Mouse (Mus musculus): ENCODE measurements around the gene Col7a1.

Gene Col7a1

DNA sequence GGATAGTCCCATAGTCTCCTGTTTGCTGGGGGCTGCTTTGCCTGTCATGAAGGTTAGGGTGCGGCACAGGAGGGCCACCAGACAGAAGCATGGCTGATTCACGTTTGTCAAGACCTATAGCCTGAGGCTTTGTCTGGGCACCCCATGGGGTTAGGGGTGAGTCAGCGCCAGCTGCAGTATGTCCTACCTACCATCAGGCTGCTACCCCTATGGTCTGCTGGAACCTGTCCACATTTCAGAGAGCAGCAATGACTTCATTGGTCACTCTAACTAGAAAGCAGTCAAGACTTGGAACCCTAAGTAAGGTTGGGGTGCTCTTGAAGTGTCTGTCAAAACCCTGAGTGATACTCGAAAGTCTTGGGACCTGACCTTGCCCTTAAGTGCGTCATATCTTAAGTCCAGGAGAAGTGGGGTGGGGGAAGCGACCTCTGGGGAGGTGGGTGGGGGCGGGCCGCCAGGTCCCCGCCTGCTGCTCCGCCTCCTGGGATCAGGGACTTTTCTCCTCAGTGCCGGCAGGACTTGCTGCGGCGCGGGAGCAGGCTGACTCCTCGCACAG, at the start of gene Col7a1:
Gene Col7a1 (plus strand): TSS at position 506 of the 556 bp plus-strand sequence.
- DNase-seq (ENCODE audit: low read depth, low spot score): peak; percentile 75

DNA sequence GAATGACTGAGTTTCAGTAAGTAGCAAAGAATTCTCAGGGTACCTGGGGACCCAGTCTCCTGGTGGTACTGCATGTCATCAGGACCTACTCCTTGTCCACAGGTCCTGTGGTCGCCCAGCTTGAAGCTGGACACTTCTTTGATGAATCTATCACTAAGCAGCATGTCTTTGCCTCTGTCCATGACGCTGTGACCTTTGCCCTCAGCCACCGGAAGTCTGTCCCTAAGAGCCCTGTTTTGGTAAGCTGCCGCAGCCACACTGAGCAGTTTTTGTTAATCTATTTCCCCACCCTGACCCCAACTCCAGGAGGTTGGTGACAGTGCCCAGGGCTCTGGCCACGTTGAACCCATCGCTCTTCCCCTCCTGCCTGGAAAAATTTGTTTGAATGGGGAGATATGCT, 41.1 kb upstream of the Col7a1 start:
- DNase-seq (ENCODE audit: low read depth, low spot score): no peak

DNA sequence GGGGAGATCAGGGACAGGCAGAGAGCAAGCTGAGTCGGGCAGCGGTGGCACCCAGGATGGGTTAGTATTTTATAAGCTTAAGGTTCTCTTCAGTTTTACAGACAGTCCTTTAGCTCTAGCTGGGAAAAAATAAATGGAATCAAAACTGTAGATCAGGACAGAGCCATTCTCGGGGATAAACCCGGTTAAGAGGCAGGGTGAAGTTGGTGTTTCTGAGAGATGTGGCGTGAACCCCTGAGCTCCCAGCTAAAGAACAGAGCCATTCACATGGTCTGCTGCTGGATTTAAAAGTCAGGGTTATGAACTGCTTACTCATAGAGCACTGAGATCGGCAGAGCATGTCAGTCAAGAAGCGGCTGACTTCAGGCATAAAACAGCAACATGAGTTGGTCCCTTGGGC, 40.2 kb upstream of the Col7a1 start:
- no peak for DNase-seq (ENCODE audit: low read depth, low spot score)

DNA sequence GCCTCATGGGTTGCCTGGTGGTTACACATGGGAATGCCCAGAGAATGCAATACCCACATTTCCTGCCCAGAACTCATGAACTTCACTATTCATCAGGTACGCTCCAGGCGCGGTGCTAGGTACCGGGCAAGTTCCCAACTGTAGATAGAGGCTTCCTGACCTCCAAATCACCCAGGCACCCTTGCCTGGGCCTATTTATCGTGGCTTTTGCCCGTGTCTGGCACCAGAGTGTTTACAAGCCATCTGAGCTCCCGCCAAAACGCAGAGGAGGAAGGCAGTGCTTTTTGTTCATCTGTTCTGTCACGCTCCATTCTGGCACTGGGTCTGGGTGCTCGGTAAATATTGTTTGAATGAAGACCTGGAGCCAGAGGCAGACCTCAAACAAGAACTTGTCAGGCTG, 39.8 kb upstream of the Col7a1 start:
- no peak for DNase-seq (ENCODE audit: low read depth, low spot score)

DNA sequence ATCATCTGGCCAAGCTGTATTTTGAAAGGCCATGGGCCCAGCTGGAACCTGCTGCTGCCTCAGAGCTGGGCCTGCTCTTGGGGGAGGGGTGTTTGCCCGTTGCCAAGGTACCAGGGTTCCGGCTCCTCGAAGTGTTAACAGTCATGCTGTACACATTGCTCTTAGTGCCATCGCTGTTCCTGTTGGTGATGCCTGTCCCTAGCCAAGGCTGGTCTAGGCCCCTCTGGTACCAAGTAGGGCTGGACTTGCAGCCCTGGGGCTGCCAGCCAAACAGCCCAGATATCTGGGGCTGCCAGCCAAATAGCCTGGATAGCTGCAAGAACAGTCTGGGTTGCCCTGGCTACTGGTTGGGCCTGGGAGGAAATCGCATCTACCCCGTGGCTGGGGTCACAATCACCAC, 38.9 kb upstream of the Col7a1 start, which contains the start of gene Tmem89:
Gene Tmem89 (plus strand): TSS at position 129 of the 400 bp plus-strand sequence.
- no peak for DNase-seq (ENCODE audit: low read depth, low spot score)

DNA sequence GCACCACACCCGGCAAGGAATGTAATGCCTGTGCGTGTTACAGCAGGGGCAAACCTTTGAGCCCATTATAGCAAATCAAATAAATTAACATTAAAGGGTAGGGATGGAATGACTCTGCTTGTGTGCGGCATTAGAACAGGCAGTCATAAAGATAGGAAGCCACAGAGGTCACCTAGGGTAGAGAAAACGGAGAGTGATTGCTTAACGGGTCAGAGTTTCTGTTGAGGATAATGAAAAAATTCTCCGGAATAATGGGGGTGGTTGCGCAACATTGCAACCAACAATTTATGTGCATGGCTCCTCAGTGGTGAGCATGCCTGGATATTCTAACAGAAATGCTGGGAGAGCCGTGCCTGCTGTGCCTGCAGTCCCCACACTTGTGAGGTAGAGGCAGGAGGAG, 27.5 kb upstream of the Col7a1 start:
- DNase-seq (ENCODE audit: low read depth, low spot score): no peak

DNA sequence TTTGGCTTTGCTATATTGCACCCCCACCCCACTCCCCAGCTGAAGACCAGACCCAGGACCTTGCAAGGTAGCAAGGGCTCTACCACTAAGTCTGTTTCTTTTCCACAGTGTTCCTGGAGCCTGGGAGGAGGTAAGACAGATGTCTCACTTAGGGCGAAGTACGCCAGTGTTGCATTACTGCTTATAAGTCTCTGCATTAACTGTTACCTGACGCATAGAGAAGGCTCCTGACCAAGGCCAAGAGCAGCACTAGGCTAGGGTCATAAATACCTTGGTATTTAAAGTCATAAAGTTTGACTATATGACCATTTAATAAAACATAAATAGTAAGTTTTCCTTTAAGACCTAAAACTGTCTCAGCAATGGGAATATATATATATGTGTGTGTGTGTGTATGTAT, 25.0 kb upstream of the Col7a1 start:
- no peak for DNase-seq (ENCODE audit: low read depth, low spot score)

DNA sequence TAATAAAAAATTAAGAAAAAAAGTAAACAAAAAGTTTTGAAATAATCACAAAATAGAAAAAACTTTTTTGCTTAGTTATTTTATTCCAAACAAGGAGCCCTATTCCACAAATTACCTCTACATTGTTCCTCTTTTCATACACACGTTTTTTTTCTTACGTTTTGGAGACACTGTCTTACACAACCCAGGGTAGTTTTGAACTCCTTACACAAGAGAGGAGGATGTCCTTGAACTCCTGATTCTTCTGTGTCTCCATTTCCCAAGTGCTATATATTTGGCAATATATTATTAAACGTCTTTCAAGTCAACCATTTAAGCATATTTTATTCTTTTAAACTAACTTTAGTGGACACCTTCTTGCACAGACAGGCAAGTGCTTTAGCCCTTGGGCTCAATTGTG, 17.4 kb upstream of the Col7a1 start:
- no peak for DNase-seq (ENCODE audit: low read depth, low spot score)

DNA sequence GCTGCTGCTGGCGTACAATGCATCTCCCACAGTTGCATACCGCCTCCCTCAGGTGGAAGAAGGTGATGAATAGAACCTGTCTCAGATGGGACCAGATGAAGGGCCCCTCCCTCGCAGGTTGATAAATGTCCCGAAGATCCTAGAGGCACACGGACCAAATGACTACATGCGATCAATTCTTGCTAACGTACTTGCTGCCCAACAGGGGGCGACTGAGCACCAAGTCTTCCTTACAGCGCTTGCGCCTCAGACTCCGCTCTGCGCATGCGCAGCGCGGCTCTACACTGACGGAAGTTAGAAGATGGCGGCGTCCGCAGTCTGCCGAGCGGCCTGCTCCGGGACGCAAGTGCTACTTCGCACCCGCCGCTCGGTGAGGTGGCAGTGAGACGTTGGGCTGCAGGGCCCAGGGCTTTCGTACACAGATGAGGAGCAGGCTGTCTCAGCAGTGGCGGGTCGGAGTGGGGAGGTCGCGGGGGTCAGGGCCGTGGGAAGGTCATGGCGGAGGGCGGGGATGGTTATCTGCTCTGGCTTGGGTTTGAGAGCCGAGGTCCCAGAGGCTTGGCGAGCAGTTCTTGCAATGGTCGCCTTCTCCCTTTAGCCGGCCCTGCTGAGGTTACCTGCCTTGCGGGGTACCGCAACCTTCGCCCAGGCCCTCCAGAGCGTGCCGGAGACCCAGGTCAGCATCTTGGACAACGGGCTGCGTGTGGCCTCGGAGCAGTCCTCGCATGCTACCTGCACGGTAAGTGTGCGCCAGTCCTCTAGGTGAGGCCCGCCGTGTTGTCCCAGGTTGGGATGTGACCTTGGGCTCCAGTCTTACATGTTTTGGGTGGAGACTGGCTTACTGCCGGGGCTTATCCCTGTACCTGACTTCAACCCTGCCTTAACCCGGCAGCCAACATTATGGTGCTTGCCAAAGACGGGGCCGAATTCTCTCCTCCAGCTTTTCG, 16.7 kb upstream of the Col7a1 start, which contains the start of gene Uqcrc1:
Gene Uqcrc1 (plus strand): TSS at position 216 of the 947 bp plus-strand sequence.
- DNase-seq (ENCODE audit: low read depth, low spot score): peak; percentile 97

DNA sequence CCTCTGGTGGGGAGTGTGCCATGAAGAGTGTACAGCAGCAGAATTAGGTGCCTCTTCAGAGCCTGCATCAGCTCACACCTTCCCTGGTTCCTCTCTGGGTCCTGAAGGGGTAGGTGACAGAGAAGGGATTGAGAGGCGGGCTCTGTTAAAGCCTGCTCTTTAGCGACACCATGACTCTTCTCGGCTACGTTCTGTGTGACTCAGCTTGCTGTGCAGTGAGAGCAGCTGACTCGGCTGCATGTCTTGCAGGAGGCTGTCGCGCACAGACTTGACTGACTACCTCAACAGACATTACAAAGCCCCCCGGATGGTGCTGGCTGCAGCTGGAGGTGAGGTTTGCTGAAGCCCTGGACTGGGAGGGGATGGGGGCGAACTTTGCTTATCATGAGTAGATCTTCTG, 8.3 kb upstream of the Col7a1 start:
- DNase-seq (ENCODE audit: low read depth, low spot score): no peak

DNA sequence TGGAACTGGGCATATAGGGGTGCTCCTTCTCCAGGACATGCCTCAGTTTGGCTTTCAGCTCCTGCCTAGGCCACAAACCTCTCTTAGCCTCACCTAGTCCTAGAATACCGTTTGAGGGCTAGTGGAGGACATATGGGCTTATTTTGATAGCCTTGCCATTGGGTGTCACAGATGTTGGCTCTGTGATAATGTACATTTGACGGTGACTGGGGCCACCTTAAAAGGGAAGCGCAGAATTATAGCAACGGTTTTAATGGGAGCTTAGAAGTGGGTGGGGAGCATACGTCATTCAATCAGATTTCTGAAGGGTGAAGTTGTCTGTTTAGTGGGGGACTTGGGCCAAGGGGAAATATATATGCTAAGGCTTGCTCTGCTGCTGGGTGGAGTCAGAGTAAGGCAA, 7.8 kb upstream of the Col7a1 start:
- no peak for DNase-seq (ENCODE audit: low read depth, low spot score)

DNA sequence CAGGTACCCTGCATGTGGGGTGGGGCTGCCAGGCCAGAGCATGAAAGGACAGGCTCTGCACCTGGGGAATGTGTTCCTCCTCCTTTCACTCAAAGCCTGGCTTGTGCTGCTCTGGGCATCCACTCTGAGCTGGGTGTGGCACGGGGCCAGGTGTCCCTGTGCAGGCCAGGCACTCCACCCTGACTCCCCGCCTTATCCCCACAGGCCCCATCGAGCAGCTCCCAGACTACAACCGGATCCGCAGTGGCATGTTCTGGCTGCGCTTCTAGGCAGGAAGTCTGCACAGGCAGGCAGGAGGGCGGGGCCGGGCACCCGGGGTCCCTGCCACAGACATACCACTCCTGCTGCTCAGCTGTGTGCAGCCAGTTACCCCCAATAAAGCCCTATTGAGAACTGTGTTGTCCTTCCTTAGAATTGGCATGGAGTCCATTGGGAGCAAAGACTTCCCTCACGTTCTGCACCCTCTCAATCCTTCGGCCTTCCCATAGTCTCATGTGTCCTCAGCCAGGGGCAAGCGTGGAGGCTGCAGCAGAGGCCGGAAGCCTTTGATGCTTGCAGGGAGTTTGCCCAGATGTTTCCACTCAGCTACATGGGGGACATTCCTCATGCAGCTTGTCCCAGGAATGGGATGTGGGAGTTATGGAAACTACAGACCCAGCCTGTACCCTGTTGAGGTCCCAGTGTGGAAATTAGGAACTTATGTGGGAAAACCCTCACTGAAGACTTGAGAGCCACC, 4.0 kb upstream of the Col7a1 start:
- peak; percentile 10 for DNase-seq (ENCODE audit: low read depth, low spot score)

DNA sequence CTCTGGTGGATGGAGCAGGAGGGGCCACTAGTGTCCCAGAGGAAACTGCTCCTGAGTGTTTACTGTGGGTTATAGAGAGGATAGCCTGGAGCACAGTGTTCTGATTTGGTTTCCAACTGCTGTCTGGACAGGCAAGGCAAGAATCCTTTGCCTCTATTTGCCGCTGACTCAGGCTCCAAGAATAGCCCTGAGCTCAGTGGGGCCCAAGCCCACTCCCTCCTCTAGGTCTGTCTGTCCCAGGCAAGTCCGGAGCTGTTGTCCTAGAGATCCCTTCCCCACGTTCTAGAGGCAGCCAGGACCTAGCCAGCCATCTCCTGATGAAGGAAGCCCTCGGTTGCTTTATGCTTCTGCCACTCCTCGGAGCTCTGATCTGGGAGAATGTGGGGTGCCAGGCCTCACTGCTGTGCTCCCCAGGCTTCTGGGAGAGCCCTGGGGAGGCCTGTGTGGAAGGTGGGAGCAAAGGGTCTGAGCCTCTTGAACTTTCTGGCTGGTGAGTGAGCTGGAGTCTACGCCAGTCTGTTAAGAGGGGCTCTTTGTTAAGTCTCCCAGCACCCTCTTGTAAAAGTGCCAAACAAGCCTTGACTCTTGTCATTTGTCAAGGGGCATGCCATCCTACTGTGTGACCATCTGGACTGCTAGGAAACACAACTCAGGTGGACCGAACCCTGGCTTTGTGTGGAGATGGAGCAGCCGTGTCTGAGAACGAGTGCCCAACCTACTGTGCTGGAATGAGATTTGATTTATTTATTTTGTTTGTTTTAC, 3.2 kb upstream of the Col7a1 start:
- no peak for DNase-seq (ENCODE audit: low read depth, low spot score)

DNA sequence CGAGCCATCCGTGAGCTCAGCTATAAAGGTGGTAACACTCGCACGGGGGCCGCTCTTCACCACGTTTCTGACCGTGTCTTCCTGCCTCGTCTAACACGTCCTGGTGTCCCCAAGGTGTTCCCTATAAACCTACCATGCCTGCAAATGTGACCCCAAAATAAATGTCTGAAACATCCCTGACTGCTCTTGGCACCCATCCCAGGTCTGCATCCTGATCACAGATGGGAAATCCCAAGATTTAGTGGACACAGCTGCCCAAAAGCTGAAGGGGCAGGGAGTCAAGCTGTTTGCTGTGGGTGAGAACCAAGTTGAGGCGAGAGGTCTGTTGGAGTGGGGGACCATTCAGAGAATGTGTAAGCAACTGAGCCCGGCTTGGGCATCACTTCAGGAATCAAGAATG, 1.9 kb downstream of the Col7a1 start:
- DNase-seq (ENCODE audit: low read depth, low spot score): peak; percentile 20

DNA sequence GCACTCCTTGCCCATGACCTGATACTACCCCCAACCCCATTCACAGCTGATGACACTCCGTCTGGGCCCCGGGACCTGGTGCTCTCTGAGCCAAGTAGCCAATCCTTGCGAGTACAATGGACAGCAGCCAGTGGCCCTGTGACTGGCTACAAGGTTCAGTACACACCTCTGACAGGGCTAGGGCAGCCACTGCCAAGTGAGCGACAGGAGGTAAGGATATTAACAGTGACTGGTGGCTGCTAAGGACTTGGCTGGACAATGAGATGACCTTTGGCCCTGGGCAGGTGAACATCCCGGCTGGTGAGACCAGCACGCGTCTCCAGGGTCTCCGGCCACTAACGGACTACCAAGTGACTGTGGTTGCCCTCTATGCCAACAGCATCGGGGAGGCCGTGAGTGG, 2.5 kb downstream of the Col7a1 start:
- no peak for DNase-seq (ENCODE audit: low read depth, low spot score)

DNA sequence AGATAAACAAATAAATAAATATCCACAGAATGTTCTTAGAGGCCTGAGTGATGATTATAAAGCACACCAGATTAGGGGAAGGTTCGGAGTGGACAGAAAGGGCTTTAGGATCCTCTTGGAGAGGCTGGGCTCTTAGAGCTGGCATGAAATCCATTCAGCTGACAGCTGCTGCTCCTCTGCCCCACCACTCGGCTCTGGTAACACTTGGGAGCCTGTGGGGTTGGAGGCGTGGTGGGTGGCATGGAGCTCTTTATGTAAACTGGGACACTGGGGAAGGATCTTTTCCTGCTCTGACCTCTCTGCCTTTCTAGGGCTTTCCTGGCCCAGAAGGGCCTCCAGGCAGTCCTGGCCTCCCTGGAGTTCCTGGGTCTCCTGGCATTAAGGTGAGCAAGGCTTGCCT, 10.2 kb downstream of the Col7a1 start:
- DNase-seq (ENCODE audit: low read depth, low spot score): no peak

DNA sequence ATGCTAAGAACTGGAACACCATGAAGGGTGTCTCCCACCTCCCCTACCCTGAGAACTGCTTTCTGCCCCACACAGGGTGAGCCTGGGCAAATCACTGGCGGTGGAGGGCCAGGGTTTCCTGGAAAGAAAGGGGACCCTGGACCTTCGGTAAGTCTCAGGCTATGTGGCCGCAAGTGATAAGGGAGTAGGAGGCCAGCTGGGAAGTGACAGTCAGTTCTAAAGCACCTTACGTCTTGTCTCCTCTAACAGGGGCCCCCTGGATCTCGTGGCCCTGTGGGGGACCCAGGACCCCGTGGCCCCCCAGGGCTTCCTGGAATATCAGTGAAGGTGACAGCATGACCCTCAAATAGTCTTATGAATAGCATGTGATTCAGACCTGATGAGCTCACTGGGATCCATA, 11.0 kb downstream of the Col7a1 start:
- DNase-seq (ENCODE audit: low read depth, low spot score): no peak

DNA sequence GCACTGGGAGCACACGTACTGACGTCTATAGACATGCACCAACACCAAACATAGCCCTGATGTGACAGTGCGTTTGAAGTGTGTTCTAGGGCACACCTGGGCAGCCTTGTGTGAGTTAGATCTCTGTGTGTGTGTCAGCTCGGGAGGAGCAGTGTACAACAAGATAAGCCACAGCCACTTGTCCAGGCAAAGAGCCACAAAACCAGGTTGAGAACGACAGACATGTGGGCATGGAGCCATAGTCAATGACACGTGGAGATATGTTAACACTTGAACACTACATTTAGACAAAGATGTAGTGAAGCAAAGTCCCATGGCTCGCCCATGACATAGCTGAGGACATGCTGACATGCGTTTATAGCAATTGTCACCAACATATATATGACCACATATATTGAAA, 17.2 kb downstream of the Col7a1 start:
- DNase-seq (ENCODE audit: low read depth, low spot score): no peak

DNA sequence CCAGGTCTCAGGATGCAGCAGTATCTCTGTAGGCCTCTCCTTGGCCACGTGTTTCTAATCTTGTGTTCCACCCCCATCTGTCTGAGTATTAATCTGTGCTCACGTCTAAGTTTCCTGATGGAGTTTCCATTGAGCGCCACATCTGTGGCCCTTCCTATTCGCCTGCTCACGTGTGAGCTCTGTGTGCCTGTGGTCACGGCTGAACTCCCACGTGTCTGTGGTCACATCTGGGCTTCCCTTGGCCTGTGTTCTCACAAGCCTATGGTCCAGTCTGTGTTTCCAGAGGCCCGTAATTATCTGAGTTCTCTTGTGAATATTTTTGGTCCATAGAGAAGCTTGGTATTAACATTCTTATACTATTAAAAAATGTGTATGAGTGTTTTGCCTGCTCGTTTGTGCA, 23.1 kb downstream of the Col7a1 start:
- DNase-seq (ENCODE audit: low read depth, low spot score): no peak

DNA sequence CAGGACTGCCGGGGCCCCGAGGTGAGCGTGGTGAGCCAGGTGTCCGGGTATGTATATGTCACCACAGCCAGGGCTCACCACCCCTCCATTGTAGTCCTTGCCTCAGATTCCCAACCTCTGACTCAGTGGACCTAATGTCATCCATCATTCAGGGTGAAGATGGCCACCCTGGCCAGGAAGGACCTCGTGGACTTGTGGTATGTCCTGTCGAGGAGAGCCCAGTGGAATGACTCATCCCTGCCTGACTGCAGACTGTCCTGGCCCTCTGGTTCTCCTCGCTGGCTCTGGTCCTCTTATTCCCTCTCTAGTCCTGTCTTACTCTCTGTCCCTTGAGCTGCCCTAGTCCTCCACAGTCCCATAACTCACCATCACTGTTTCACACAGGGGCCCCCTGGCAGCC, 24.6 kb downstream of the Col7a1 start:
- DNase-seq (ENCODE audit: low read depth, low spot score): peak; percentile 97

DNA sequence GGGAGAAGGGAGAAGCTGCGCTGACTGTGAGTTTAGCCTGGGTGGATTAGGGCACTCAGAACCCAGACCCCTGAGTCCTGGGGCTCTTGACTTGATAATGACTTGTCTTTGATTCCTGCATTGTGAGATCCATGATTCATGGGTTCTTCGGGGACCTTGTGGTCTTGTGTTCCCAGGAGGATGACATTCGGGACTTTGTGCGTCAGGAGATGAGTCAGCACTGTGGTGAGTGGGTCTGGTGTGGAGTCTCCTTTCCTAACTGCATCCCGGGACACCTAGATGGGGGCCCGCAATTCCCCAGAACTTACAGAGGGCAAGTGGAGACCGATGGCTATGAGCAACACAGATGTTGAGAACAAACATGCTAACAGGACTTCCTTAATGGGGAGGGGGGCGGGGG, 29.1 kb downstream of the Col7a1 start:
- DNase-seq (ENCODE audit: low read depth, low spot score): peak; percentile 78

DNA sequence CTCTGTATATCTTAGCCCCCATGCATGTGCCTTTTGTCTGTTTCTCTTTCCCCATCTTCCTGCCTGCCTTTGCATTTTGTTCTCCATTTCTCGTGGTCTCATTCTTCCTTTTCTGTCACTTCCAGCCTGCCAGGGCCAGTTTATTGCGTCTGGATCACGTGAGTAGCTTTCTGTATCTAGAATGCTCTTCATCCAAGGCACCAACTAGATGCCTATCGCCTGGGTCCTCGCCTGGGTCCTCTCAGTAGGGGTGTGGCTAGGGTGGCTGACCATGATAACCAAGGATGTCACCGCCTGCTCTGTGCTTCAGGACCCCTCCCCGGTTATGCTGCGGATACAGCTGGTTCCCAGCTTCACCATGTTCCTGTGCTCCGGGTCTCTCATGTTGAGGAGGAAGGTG, 29.8 kb downstream of the Col7a1 start:
- no peak for DNase-seq (ENCODE audit: low read depth, low spot score)

All from 3T3-L1 (cell line).